Mouse (Mus musculus): Measurements from ENCODE around the gene Defb20. TPM values are rescaled to one million over a fixed set of nuclear protein-coding genes. Genes with fewer than 3 reads are reported as not detected.

Gene Defb20
- polyA plus RNA-seq, 1 experiment from 2014 or later, result not detected

GRCm38 (mm10) chr2:152500863-152501229 lies 24.0 kb downstream of the Defb20 start:
- WGBS (ENCODE audit: insufficient replicate concordance), result 61% methylated on average over 6 of the region's 6 CpGs
- Histone ChIP-seq H3K36me3 (no peaks in the 10 kb centered on the region), H3K27ac (no peak overlapping the region), H3K9me3 (replicated peaks) (no peaks in the 10 kb centered on the region), H3K4me3 (no peak overlapping the region), H3K9ac (no peak overlapping the region), H3K4me2 (no peak overlapping the region), H3K27me3 (replicated peaks) (no peaks in the 10 kb centered on the region), H3K4me1 (no peaks in the 10 kb centered on the region)
- no peak for ATAC-seq

DNA sequence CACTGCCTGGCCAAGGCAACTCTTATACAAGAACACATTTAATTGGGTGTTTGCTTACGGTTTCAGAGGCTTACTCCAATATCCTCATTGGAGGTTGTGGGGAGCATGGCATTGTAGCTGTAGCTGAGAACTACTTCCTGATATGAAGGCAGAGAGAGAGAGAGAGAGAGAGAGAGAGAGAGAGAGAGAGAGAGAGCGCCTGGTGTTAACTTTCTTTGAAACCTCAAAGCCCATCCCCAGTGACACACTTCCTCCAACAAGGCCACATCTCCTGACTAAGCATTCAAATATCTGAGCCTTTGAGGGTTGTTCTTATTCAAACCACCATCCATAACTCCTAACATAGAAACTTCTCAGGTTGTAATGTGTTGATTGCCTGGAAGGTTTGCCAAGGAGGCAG lies 27.1 kb downstream of the Defb20 start:
- WGBS (ENCODE audit: insufficient replicate concordance), result 53% methylated on average over 2 of the region's 2 CpGs
- H3K4me3 ChIP-seq, result no peak overlapping the region
- H3K4me1 ChIP-seq, result no peaks in the 10 kb centered on the region
- H3K27me3 ChIP-seq (replicated peaks), result no peaks in the 10 kb centered on the region
- no peaks in the 10 kb centered on the region for H3K9me3 ChIP-seq (replicated peaks)
- no peak overlapping the region for H3K9ac ChIP-seq
- no peak overlapping the region for H3K27ac ChIP-seq
- H3K4me2 ChIP-seq, result no peak overlapping the region
- no peak for ATAC-seq
- no peaks in the 10 kb centered on the region for H3K36me3 ChIP-seq

DNA sequence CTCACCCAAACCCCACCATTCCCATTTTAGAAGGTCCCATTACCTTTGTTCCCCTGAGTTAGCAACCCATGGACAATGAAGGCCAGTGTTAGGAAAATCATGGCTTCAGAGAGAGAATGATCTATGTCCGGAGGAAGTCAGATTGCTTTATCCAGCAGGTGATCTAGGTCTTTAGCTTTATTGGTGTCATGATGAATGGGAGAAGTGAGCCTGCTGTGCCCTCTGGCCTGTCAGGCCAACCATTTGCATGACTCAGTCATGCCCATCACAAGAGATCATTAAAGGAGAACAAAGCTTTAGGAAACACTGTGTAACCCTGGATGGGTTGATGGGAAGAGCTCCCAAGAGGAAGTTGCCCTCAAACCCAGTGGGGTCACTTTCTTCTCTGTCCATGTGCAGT lies 34.7 kb downstream of the Defb20 start, which contains the start of gene Defb26:
Gene Defb26, minus strand, starts transcription at position 101 of the 400 bp plus-strand sequence.
- Histone ChIP-seq H3K36me3 (no peaks in the 10 kb centered on the region), H3K9me3 (replicated peaks) (no peaks in the 10 kb centered on the region), H3K9ac (no peak within 1 kb of the TSS), H3K4me1 (no peaks in the 10 kb centered on the region), H3K27me3 (replicated peaks) (no peaks in the 10 kb centered on the region), H3K27ac (no peak within 1 kb of the TSS), H3K4me2 (no peak within 1 kb of the TSS), H3K4me3 (no peak within 1 kb of the TSS)
- 74% methylated on average over 1 of the region's 1 CpGs for WGBS (ENCODE audit: insufficient replicate concordance)
- ATAC-seq, result no peak

DNA sequence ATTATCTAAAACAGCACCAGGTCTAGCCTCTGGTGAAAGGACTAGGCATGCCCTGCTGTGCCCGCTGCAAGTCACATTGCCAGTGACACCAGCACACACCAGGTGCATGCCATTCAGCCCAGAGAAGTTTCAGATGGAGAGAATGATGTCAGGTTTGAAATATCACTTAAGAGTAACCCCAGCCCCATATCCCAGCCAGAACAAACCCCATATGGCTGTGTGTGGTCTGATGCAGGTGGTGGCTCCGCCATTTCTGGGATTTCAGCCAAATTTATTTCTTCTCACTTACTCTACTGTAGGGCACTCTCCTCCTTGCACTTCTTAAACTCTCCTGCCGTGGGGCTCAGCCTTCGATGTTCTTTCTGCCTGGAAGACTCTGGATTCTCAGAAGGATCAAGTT lies 39.2 kb downstream of the Defb20 start:
- ATAC-seq, result no peak
- H3K36me3 ChIP-seq, result no peaks in the 10 kb centered on the region
- H3K9me3 ChIP-seq (replicated peaks), result no peaks in the 10 kb centered on the region
- no peak overlapping the region for H3K27ac ChIP-seq
- H3K4me2 ChIP-seq, result no peak overlapping the region
- no peaks in the 10 kb centered on the region for H3K27me3 ChIP-seq (replicated peaks)
- no peak overlapping the region for H3K9ac ChIP-seq
- WGBS (ENCODE audit: insufficient replicate concordance), result 66% methylated on average over 4 of the region's 4 CpGs
- no peaks in the 10 kb centered on the region for H3K4me1 ChIP-seq
- no peak overlapping the region for H3K4me3 ChIP-seq

GRCm38 (mm10) chr2:152517981-152518380 lies 41.1 kb downstream of the Defb20 start, which contains the start of gene Defb28:
Defb28 (plus strand) TSS chr2:152518255.
- H3K27ac ChIP-seq, result no peak within 1 kb of the TSS
- no peak within 1 kb of the TSS for H3K9ac ChIP-seq
- 56% methylated on average over 4 of the region's 4 CpGs for WGBS (ENCODE audit: insufficient replicate concordance)
- H3K27me3 ChIP-seq (replicated peaks), result no peaks in the 10 kb centered on the region
- no peaks in the 10 kb centered on the region for H3K9me3 ChIP-seq (replicated peaks)
- ATAC-seq, result no peak
- no peaks in the 10 kb centered on the region for H3K36me3 ChIP-seq
- no peak within 1 kb of the TSS for H3K4me3 ChIP-seq
- no peaks in the 10 kb centered on the region for H3K4me1 ChIP-seq
- H3K4me2 ChIP-seq, result no peak within 1 kb of the TSS

Other genes starting within 250 kb of the Defb20 start
- gene Tbc1d20, start 183.2 kb upstream of the Defb20 start, polyA plus RNA-seq (2016; fragmentation: Nextera tagmentation; extraction: Ambion mirVana), result 17.9 and 18.4 TPM in 2 replicates
- gene Rbck1, start 144.4 kb upstream of the Defb20 start, polyA plus RNA-seq (2016; fragmentation: Nextera tagmentation; extraction: Ambion mirVana), result 67.4 and 69.6 TPM in 2 replicates
- 6.1 and 7.2 TPM in 2 replicates for gene Trib3, start 133.0 kb upstream of the Defb20 start, polyA plus RNA-seq (2016; fragmentation: Nextera tagmentation; extraction: Ambion mirVana)
- 0.08 TPM in 1 of 2 replicates, not detected in the other for gene Nrsn2, start 100.4 kb upstream of the Defb20 start, polyA plus RNA-seq (2016; fragmentation: Nextera tagmentation; extraction: Ambion mirVana)
- gene Sox12, start 79.0 kb upstream of the Defb20 start, polyA plus RNA-seq (2016; fragmentation: Nextera tagmentation; extraction: Ambion mirVana), result 3.5 and 3.7 TPM in 2 replicates
- 29.4 and 29.7 TPM in 2 replicates for gene Zcchc3, start 62.0 kb upstream of the Defb20 start, polyA plus RNA-seq (2016; fragmentation: Nextera tagmentation; extraction: Ambion mirVana)
- 0.27 and 0.35 TPM in 2 replicates for gene 6820408C15Rik, start 61.5 kb upstream of the Defb20 start, polyA plus RNA-seq (2016; fragmentation: Nextera tagmentation; extraction: Ambion mirVana)
- not detected in 2 replicates for gene Defb23, start 12.4 kb upstream of the Defb20 start, polyA plus RNA-seq (2016; fragmentation: Nextera tagmentation; extraction: Ambion mirVana)
- not detected in 2 replicates for gene Defb22, start 13.1 kb downstream of the Defb20 start, polyA plus RNA-seq (2016; fragmentation: Nextera tagmentation; extraction: Ambion mirVana)
- gene Defb26, start 34.6 kb downstream of the Defb20 start, polyA plus RNA-seq (2016; fragmentation: Nextera tagmentation; extraction: Ambion mirVana), result not detected in 2 replicates
- not detected in 2 replicates for gene Defb28, start 41.2 kb downstream of the Defb20 start, polyA plus RNA-seq (2016; fragmentation: Nextera tagmentation; extraction: Ambion mirVana)
- not detected in 2 replicates for gene Defb29, start 63.0 kb downstream of the Defb20 start, polyA plus RNA-seq (2016; fragmentation: Nextera tagmentation; extraction: Ambion mirVana)
- not detected in 2 replicates for gene Gm17416, start 92.3 kb downstream of the Defb20 start, polyA plus RNA-seq (2016; fragmentation: Nextera tagmentation; extraction: Ambion mirVana)
- not detected in 2 replicates for gene Defb21, start 95.7 kb downstream of the Defb20 start, polyA plus RNA-seq (2016; fragmentation: Nextera tagmentation; extraction: Ambion mirVana)
- not detected in 2 replicates for gene Defb19, start 103.2 kb downstream of the Defb20 start, polyA plus RNA-seq (2016; fragmentation: Nextera tagmentation; extraction: Ambion mirVana)
- gene Defb45, start 122.3 kb downstream of the Defb20 start, polyA plus RNA-seq (2016; fragmentation: Nextera tagmentation; extraction: Ambion mirVana), result not detected in 2 replicates
- gene Defb36, start 127.3 kb downstream of the Defb20 start, polyA plus RNA-seq (2016; fragmentation: Nextera tagmentation; extraction: Ambion mirVana), result not detected in 2 replicates
- 0.56 TPM in 1 of 2 replicates, not detected in the other for gene Defb25, start 146.0 kb downstream of the Defb20 start, polyA plus RNA-seq (2016; fragmentation: Nextera tagmentation; extraction: Ambion mirVana)
- gene Rem1, start 149.9 kb downstream of the Defb20 start, polyA plus RNA-seq (2016; fragmentation: Nextera tagmentation; extraction: Ambion mirVana), result 1.3 and 1.4 TPM in 2 replicates
- gene H13, start 192.4 kb downstream of the Defb20 start, polyA plus RNA-seq (2016; fragmentation: Nextera tagmentation; extraction: Ambion mirVana), result 57.5 and 59.1 TPM in 2 replicates
- 26.4 and 27.2 TPM in 2 replicates for gene Mcts2, start 210.0 kb downstream of the Defb20 start, polyA plus RNA-seq (2016; fragmentation: Nextera tagmentation; extraction: Ambion mirVana)

Measured in liver, embryonic 12.5 days (tissue).